ENCODE assay signal across 7 mouse cellular contexts in genomic region chr1:82316746-82317126, GRCm38 (mm10). TPM values are rescaled to one million over a fixed set of nuclear protein-coding genes. Genes with fewer than 3 reads are reported as not detected.
DNase-seq lines count a peak whose midpoint lies in the region; ATAC-seq and TF ChIP-seq lines count a peak whose summit lies in the region.

No protein-coding gene starts in this region.

- peak overlapping the region; percentile 93 for H3K9ac ChIP-seq in MEL (ENCODE audit: control insufficient read depth, low read depth, low read length, poor library complexity, severe bottlenecking)
- H3K9ac ChIP-seq in hindbrain, embryonic 12.5 days = peak overlapping the region; percentile 91
- H3K9ac ChIP-seq in lung, embryonic 15.5 days = peak overlapping the region; percentile 89
- peak overlapping the region; percentile 60 for H3K9ac ChIP-seq in stomach, embryonic 14.5 days (replicated peaks; ENCODE audit: low read depth, low read length)

- no peak; the same call in none of the 2 replicates for ATAC-seq in hindbrain, embryonic 12.5 days (ENCODE audit: low FRiP score)
- peak; percentile 55; the same call in 1 of the 2 replicates for ATAC-seq in lung, embryonic 15.5 days (ENCODE audit: borderline replicate concordance, extremely low read depth, low FRiP score, low TSS enrichment)
- no peak; the same call in 1 of the 2 replicates for ATAC-seq in stomach, embryonic 14.5 days (ENCODE audit: insufficient number of reproducible peaks, insufficient read depth, low FRiP score, low read depth)

- no peak for TF ChIP-seq POLR2A in MEL (IDR thresholded peaks at IDR 0.05; ENCODE audit: control insufficient read depth in 1 of 2, insufficient read depth in 1 of 2, low read depth in 1 of 2, low read length in 2 of 2, poor library complexity in 1 of 2)

- peaks cover 3 to 12% of the 10 kb centered on the region in 2 experiments; a peak in 3 of 4 replicates for H3K4me1 ChIP-seq in MEL (ENCODE audit: control insufficient read depth in 1 of 2, insufficient read depth in 2 of 2, low read length in 2 of 2)
- peaks cover 3% of the 10 kb centered on the region; the same call in 1 of the 2 replicates for H3K4me1 ChIP-seq in brown adipose tissue, adult 24 weeks (ENCODE audit: control insufficient read depth, insufficient read depth, insufficient read length, low read length)
- H3K4me1 ChIP-seq in hindbrain, embryonic 12.5 days = peaks cover 27% of the 10 kb centered on the region
- peaks cover 10% of the 10 kb centered on the region for H3K4me1 ChIP-seq in lung, embryonic 15.5 days
- no peaks in the 10 kb centered on the region; the same call in 1 of the 2 replicates for H3K4me1 ChIP-seq in stomach, embryonic 14.5 days (ENCODE audit: control insufficient read depth, insufficient read depth, low read length)

- TF ChIP-seq CTCF in MEL (IDR thresholded peaks at IDR 0.05 in 2 of 3, conservative IDR thresholded peaks at IDR 0.05 in 1 of 3; ENCODE audit: control insufficient read depth in 1 of 3, insufficient read depth in 1 of 3, low read depth in 2 of 3, low read length in 3 of 3, poor library complexity in 1 of 3, severe bottlenecking in 1 of 3) = no peak

- peak overlapping the region; percentile 79 for H3K27ac ChIP-seq in MEL (ENCODE audit: control insufficient read depth, low read depth, low read length)
- H3K27ac ChIP-seq in brown adipose tissue, adult 24 weeks (replicated peaks; ENCODE audit: low read depth, low read length) = peak overlapping the region; percentile 82
- H3K27ac ChIP-seq in hindbrain, embryonic 12.5 days = peak overlapping the region; percentile 97
- H3K27ac ChIP-seq in lung, embryonic 15.5 days = peak overlapping the region; percentile 93
- peak overlapping the region; percentile 93 for H3K27ac ChIP-seq in stomach, embryonic 14.5 days (ENCODE audit: low read length)

- DNase-seq in layer of hippocampus, adult 9-10 months (ENCODE audit: low spot score) = peak; percentile 5
- DNase-seq in layer of hippocampus, adult 8-10 months (ENCODE audit: low spot score in 2 of 2) = no peak
- DNase-seq in MEL (ENCODE audit: low read depth, low spot score) = peak; percentile 79

- no peaks in the 10 kb centered on the region for H3K9me3 ChIP-seq in MEL (replicated peaks; ENCODE audit: insufficient read depth, low read length)
- H3K9me3 ChIP-seq in hindbrain, embryonic 12.5 days (replicated peaks) = no peaks in the 10 kb centered on the region
- no peaks in the 10 kb centered on the region for H3K9me3 ChIP-seq in lung, embryonic 15.5 days
- H3K9me3 ChIP-seq in stomach, embryonic 14.5 days (ENCODE audit: control insufficient read depth, low read depth, low read length) = no peaks in the 10 kb centered on the region

- WGBS in hindbrain, embryonic 12.5 days = under 1% methylated on average over 25 of the region's 26 CpGs
- WGBS in lung, embryonic 15.5 days = under 1% methylated on average over 18 of the region's 26 CpGs
- WGBS in stomach, embryonic 14.5 days = 0% methylated on average over 26 of the region's 26 CpGs

- peak overlapping the region; percentile 71 to 98 for H3K4me3 ChIP-seq in MEL (ENCODE audit: control insufficient read depth in 1 of 2, insufficient read depth in 1 of 2, low read depth in 2 of 2, low read length in 2 of 2)
- peak overlapping the region; percentile 76 for H3K4me3 ChIP-seq in brown adipose tissue, adult 24 weeks (ENCODE audit: insufficient read depth, low read depth, low read length)
- peak overlapping the region; percentile 85 for H3K4me3 ChIP-seq in hindbrain, embryonic 12.5 days
- peak overlapping the region; percentile 77 for H3K4me3 ChIP-seq in lung, embryonic 15.5 days
- peak overlapping the region; percentile 67 for H3K4me3 ChIP-seq in stomach, embryonic 14.5 days (ENCODE audit: low read depth, low read length)

- peaks cover 0 to 2% of the 10 kb centered on the region in 2 experiments; a peak in 1 of 4 replicates for H3K27me3 ChIP-seq in MEL (ENCODE audit: control insufficient read depth in 1 of 2, insufficient read depth in 2 of 2, low read length in 2 of 2)
- 0 out of 2 replicates have a peak, but pooled peaks cover 3% of the 10 kb centered on the region for H3K27me3 ChIP-seq in hindbrain, embryonic 12.5 days
- H3K27me3 ChIP-seq in lung, embryonic 15.5 days = peaks cover 4% of the 10 kb centered on the region
- H3K27me3 ChIP-seq in stomach, embryonic 14.5 days (ENCODE audit: control insufficient read depth, insufficient read depth, low read length) = no peaks in the 10 kb centered on the region

- TF ChIP-seq RAD21 in MEL (IDR thresholded peaks at IDR 0.05; ENCODE audit: low read depth, low read length) = no peak

- H3K79me2 ChIP-seq in MEL (ENCODE audit: control insufficient read depth, insufficient read depth, low read length, poor library complexity) = peaks cover 15% of the 10 kb centered on the region

- no peak for TF ChIP-seq EP300 in MEL (IDR thresholded peaks at IDR 0.05; ENCODE audit: low read depth in 1 of 2, low read length in 2 of 2)

- H3K4me2 ChIP-seq in hindbrain, embryonic 12.5 days (replicated peaks) = peak overlapping the region; percentile 74
- peak overlapping the region; percentile 85 for H3K4me2 ChIP-seq in lung, embryonic 15.5 days
- peak overlapping the region; percentile 42 for H3K4me2 ChIP-seq in stomach, embryonic 14.5 days (replicated peaks; ENCODE audit: low read depth, low read length)

- H3K36me3 ChIP-seq in MEL (ENCODE audit: control insufficient read depth in 1 of 2, insufficient read depth in 2 of 2, low read length in 2 of 2) = peaks cover 0 to 12% of the 10 kb centered on the region in 2 experiments; a peak in 2 of 4 replicates
- H3K36me3 ChIP-seq in hindbrain, embryonic 12.5 days = no peaks in the 10 kb centered on the region
- no peaks in the 10 kb centered on the region for H3K36me3 ChIP-seq in lung, embryonic 15.5 days
- H3K36me3 ChIP-seq in stomach, embryonic 14.5 days (ENCODE audit: control insufficient read depth, insufficient read depth, low read length) = no peaks in the 10 kb centered on the region

TF ChIP-seq in MEL, 35 proteins besides CTCF, POLR2A, EP300 and RAD21:
- TF ChIP-seq CHD2 (IDR thresholded peaks at IDR 0.05; ENCODE audit: low read length) = no peak
- TF ChIP-seq MYB (IDR thresholded peaks at IDR 0.05; ENCODE audit: low read depth, low read length) = no peak
- no peak for TF ChIP-seq CHD1 (IDR thresholded peaks at IDR 0.05; ENCODE audit: low read depth, low read length)
- peak; percentile 39 for TF ChIP-seq MXI1 (IDR thresholded peaks at IDR 0.05; ENCODE audit: low read depth, low read length)
- TF ChIP-seq TAL1 (IDR thresholded peaks at IDR 0.05; ENCODE audit: low read length) = no peak
- TF ChIP-seq GABPA (IDR thresholded peaks at IDR 0.05; ENCODE audit: low read depth, low read length) = no peak
- TF ChIP-seq ETS1 (IDR thresholded peaks at IDR 0.05; ENCODE audit: low read depth, low read length) = no peak
- no peak for TF ChIP-seq ZC3H11A (IDR thresholded peaks at IDR 0.05; ENCODE audit: low read depth, low read length)
- TF ChIP-seq MAX (IDR thresholded peaks at IDR 0.05; ENCODE audit: low read length) = peak; percentile 80
- no peak for TF ChIP-seq NELFE (IDR thresholded peaks at IDR 0.05; ENCODE audit: low read depth, low read length)
- peak; percentile 68; the same call in 1 of the 2 replicates for TF ChIP-seq MYC (IDR thresholded peaks at IDR 0.05; ENCODE audit: low read depth, low read length)
- no peak for TF ChIP-seq RCOR1 (IDR thresholded peaks at IDR 0.05; ENCODE audit: low read depth, low read length)
- TF ChIP-seq MAFK (IDR thresholded peaks at IDR 0.05; ENCODE audit: borderline replicate concordance, low read depth, low read length) = no peak
- no peak for TF ChIP-seq POLR2AphosphoS5 (IDR thresholded peaks at IDR 0.05; ENCODE audit: borderline replicate concordance, low read depth, low read length)
- no peak for TF ChIP-seq SMC3 (IDR thresholded peaks at IDR 0.05; ENCODE audit: low read depth, low read length)
- no peak for TF ChIP-seq NRF1 (IDR thresholded peaks at IDR 0.05; ENCODE audit: insufficient read depth, low read depth, low read length, poor library complexity, severe bottlenecking)
- TF ChIP-seq HCFC1 (IDR thresholded peaks at IDR 0.05; ENCODE audit: low read depth, low read length) = 0 out of 2 replicates have a peak, but pooled peaks have one; percentile 3
- TF ChIP-seq KAT2A (conservative IDR thresholded peaks at IDR 0.05; ENCODE audit: low read depth, low read length) = no peak
- TF ChIP-seq SIN3A (IDR thresholded peaks at IDR 0.05; ENCODE audit: low read length) = peak; percentile 49
- TF ChIP-seq TBP (IDR thresholded peaks at IDR 0.05; ENCODE audit: low read depth, low read length) = no peak
- TF ChIP-seq USF1 (IDR thresholded peaks at IDR 0.05; ENCODE audit: low read depth, low read length) = no peak
- TF ChIP-seq BHLHE40 (IDR thresholded peaks at IDR 0.05; ENCODE audit: borderline replicate concordance, low read depth, low read length) = no peak
- TF ChIP-seq TCF12 (IDR thresholded peaks at IDR 0.05; ENCODE audit: low read depth, low read length) = 0 out of 2 replicates have a peak, but pooled peaks have one; percentile 2

RNA-seq across cellular contexts. Expression of gene Rhbdd1, which starts 0.5 kb away (rescaled TPM):
- total RNA-seq in layer of hippocampus, adult 8-10 months (2022) = 10 to 100 TPM in 1 of 4 experiments, 1 to 10 TPM in 3; 8.3 to 11.0 (median 9.4) TPM
- 7.5 and 9.5 TPM in 2 replicates for total RNA-seq in MEL (2012; rRNA removed)
- polyA plus RNA-seq in MEL (2012; ENCODE audit: insufficient read depth in 1 of 2, insufficient read length in 2 of 2, low read depth in 1 of 2, low replicate concordance in 2 of 2, missing spikeins in 1 of 2) = 10 to 100 TPM in 1 of 2 experiments, not detected in 1; 10.4 TPM
- 8.2 and 11.5 TPM in 2 replicates for polyA plus RNA-seq in brown adipose tissue, adult 24 weeks (2012; ENCODE audit: insufficient read depth, insufficient read length, missing spikeins)
- polyA plus RNA-seq in hindbrain, embryonic 12.5 days (2016; fragmentation: Nextera tagmentation; extraction: Ambion mirVana) = 7.2 and 7.9 TPM in 2 replicates
- polyA plus RNA-seq in lung, embryonic 15.5 days (2015; fragmentation: Nextera tagmentation; extraction: Ambion mirVana) = 10.6 and 11.7 TPM in 2 replicates
- polyA plus RNA-seq in stomach, embryonic 14.5 days (2014; fragmentation: Nextera tagmentation; extraction: Ambion mirVana) = 6.2 and 6.6 TPM in 2 replicates

RNA-seq across cellular contexts. Expression of gene Irs1, which starts 25.5 kb away (rescaled TPM):
- 10 to 100 TPM; 16.8 to 18.7 (median 17.9) TPM for total RNA-seq in layer of hippocampus, adult 8-10 months (2022)
- total RNA-seq in MEL (2012; rRNA removed) = not detected in 2 replicates
- not detected for polyA plus RNA-seq in MEL (2012; ENCODE audit: insufficient read depth in 1 of 2, insufficient read length in 2 of 2, low read depth in 1 of 2, low replicate concordance in 2 of 2, missing spikeins in 1 of 2)
- polyA plus RNA-seq in brown adipose tissue, adult 24 weeks (2012; ENCODE audit: insufficient read depth, insufficient read length, missing spikeins) = 10.1 and 11.7 TPM in 2 replicates
- polyA plus RNA-seq in hindbrain, embryonic 12.5 days (2016; fragmentation: Nextera tagmentation; extraction: Ambion mirVana) = 17.8 and 18.2 TPM in 2 replicates
- polyA plus RNA-seq in lung, embryonic 15.5 days (2015; fragmentation: Nextera tagmentation; extraction: Ambion mirVana) = 11.8 and 12.7 TPM in 2 replicates
- polyA plus RNA-seq in stomach, embryonic 14.5 days (2014; fragmentation: Nextera tagmentation; extraction: Ambion mirVana) = 6.7 TPM in 2 replicates

Comparison
In these comparisons a context has a peak if more than half of its experiments do, and no peak if none do; other contexts are left out.
1. DNase-seq: peak in layer of hippocampus, adult 9-10 months (single experiment) and MEL (single experiment); none in layer of hippocampus, adult 8-10 months (0 of 2).
2. Peak in every context shown above with its lines, with median percentiles within 50 percentile points of each other: H3K27ac ChIP-seq, H3K4me3 ChIP-seq, H3K9ac ChIP-seq and H3K4me2 ChIP-seq.